Mouse (Mus musculus) thymus, adult 18-20 months (tissue): ENCODE results near the gene A3galt2.
A peak's percentile ranks its signal among the peaks of the same experiment; 100 is the strongest.

Experiments
- DNase-seq, 2 experiments: peaks; one replicate each; pipeline ENCODE4 v3.0.0; 2022; ENCODE audit warnings: mixed read lengths in 2 of 2

Gene A3galt2

GRCm38 (mm10) chr4:128755064-128755463 lies at the start of gene A3galt2:
A3galt2 (plus strand) TSS chr4:128755364.
- DNase-seq: no peak

- no peak for DNase-seq
These were observed 48.5 kb upstream of the A3galt2 start for GRCm38 (mm10) chr4:128706626-128707025.

GRCm38 (mm10) chr4:128707384-128707783 lies 47.8 kb upstream of the A3galt2 start:
- no peak for DNase-seq

GRCm38 (mm10) chr4:128709061-128709780 lies 45.9 kb upstream of the A3galt2 start:
- no peak for DNase-seq

GRCm38 (mm10) chr4:128709781-128710166 lies 45.4 kb upstream of the A3galt2 start:
- DNase-seq: no peak

- DNase-seq: no peak
These were observed 44.9 kb upstream of the A3galt2 start for GRCm38 (mm10) chr4:128710286-128710685.

GRCm38 (mm10) chr4:128710800-128711199 lies 44.4 kb upstream of the A3galt2 start:
- no peak for DNase-seq

GRCm38 (mm10) chr4:128711455-128712135 lies 43.6 kb upstream of the A3galt2 start:
- DNase-seq: peak; percentile 81 to 85

- DNase-seq: peak in 1 of 2 experiments; percentile 21
These were observed 43.0 kb upstream of the A3galt2 start for GRCm38 (mm10) chr4:128712136-128712655.

- DNase-seq: no peak
These were observed 42.2 kb upstream of the A3galt2 start for GRCm38 (mm10) chr4:128712941-128713340.

- DNase-seq: peak; percentile 43 to 50
These were observed 39.6 kb upstream of the A3galt2 start for GRCm38 (mm10) chr4:128715241-128716204.

GRCm38 (mm10) chr4:128716279-128716678 lies 38.9 kb upstream of the A3galt2 start:
- no peak for DNase-seq

GRCm38 (mm10) chr4:128716731-128717130 lies 38.4 kb upstream of the A3galt2 start:
- DNase-seq: no peak

GRCm38 (mm10) chr4:128720110-128720509 lies 35.1 kb upstream of the A3galt2 start:
- no peak for DNase-seq

- no peak for DNase-seq
These were observed 34.0 kb upstream of the A3galt2 start for GRCm38 (mm10) chr4:128721061-128721648.

- DNase-seq: no peak
These were observed 33.4 kb upstream of the A3galt2 start for GRCm38 (mm10) chr4:128721761-128722160.

- DNase-seq: no peak
These were observed 32.2 kb upstream of the A3galt2 start for GRCm38 (mm10) chr4:128722932-128723331.

- no peak for DNase-seq
These were observed 31.7 kb upstream of the A3galt2 start for GRCm38 (mm10) chr4:128723431-128723830.

GRCm38 (mm10) chr4:128724059-128724458 lies 31.1 kb upstream of the A3galt2 start:
- no peak for DNase-seq

- peak; percentile 75 to 77 for DNase-seq
These were observed 28.0 kb upstream of the A3galt2 start for GRCm38 (mm10) chr4:128727019-128727720.

GRCm38 (mm10) chr4:128727721-128728430 lies 27.3 kb upstream of the A3galt2 start:
- DNase-seq: peak; percentile 28 to 30
